26 mouse cellular contexts compared by ENCODE assay signal in genomic region chr13:37848438-37848837, GRCm38 (mm10).
DNase-seq lines count a peak whose midpoint lies in the region; ATAC-seq and TF ChIP-seq lines count a peak whose summit lies in the region.
"Had no signal": no experiment of that assay in that cellular context is flagged by ENCODE, and none has a peak within 500 bp of the region (broad histone marks: within the 10 kb centered on the region; RNA-seq: fewer than 3 reads in every experiment).

No protein-coding gene starts in this region.

- peak overlapping the region; percentile 24; the same call in 1 of the 2 replicates for H3K4me3 ChIP-seq in layer of hippocampus, adult 2 months
- H3K4me3 ChIP-seq in testis, adult 2 months (ENCODE audit: control insufficient read depth, low read depth, low read length), result peak overlapping the region; percentile 78
- H3K4me3 ChIP-seq in E14TG2a.4 (replicated peaks; ENCODE audit: low read length) (0 out of 2 replicates have a peak overlapping the region, but pooled peaks have one; percentile 1), MEL (ENCODE audit: control insufficient read depth in 1 of 2, insufficient read depth in 1 of 2, low read depth in 2 of 2, low read length in 2 of 2) (no peak overlapping the region)
- H3K4me3 ChIP-seq in hindbrain, embryonic 14.5 days (replicated peaks; ENCODE audit: low read length), result no peak overlapping the region
- H3K4me3 ChIP-seq: embryonic facial prominence, embryonic 13.5 days; embryonic facial prominence, embryonic 15.5 days; erythroblast, embryonic 14.5 days; forebrain, embryonic 10.5 days; forebrain, embryonic 12.5 days had no signal

- peaks cover 5% of the 10 kb centered on the region for H3K4me1 ChIP-seq in testis, adult 2 months (ENCODE audit: control insufficient read depth, insufficient read depth, low read length)
- H3K4me1 ChIP-seq in E14TG2a.4 (replicated peaks; ENCODE audit: low read depth, low read length) (peaks cover 89% of the 10 kb centered on the region), MEL (ENCODE audit: control insufficient read depth in 1 of 2, insufficient read depth in 2 of 2, low read length in 2 of 2) (peaks cover 32 to 35% of the 10 kb centered on the region in 2 experiments)
- no peaks in the 10 kb centered on the region for H3K4me1 ChIP-seq in hindbrain, embryonic 14.5 days (replicated peaks; ENCODE audit: control insufficient read depth, insufficient read depth, low read length)

- TF ChIP-seq CTCF in layer of hippocampus, adult 2 months (conservative IDR thresholded peaks at IDR 0.05), result no peak
- TF ChIP-seq CTCF in testis, adult 2 months (IDR thresholded peaks at IDR 0.05; ENCODE audit: control insufficient read depth, insufficient read depth, insufficient replicate concordance, low read depth, low read length), result no peak
- TF ChIP-seq CTCF in E14TG2a.4 (conservative IDR thresholded peaks at IDR 0.05; ENCODE audit: low read length), result no peak
- no peak for TF ChIP-seq CTCF in MEL (IDR thresholded peaks at IDR 0.05 in 2 of 3, conservative IDR thresholded peaks at IDR 0.05 in 1 of 3; ENCODE audit: control insufficient read depth in 1 of 3, insufficient read depth in 1 of 3, low read depth in 2 of 3, low read length in 3 of 3, poor library complexity in 1 of 3, severe bottlenecking in 1 of 3)

- H3K79me2 ChIP-seq in MEL (ENCODE audit: control insufficient read depth, insufficient read depth, low read length, poor library complexity), result peaks cover 56% of the 10 kb centered on the region

- no peak for TF ChIP-seq POLR2A in testis, adult 2 months (IDR thresholded peaks at IDR 0.05; ENCODE audit: control insufficient read depth, low read depth, low read length)
- no peak for TF ChIP-seq POLR2A in MEL (IDR thresholded peaks at IDR 0.05; ENCODE audit: control insufficient read depth in 1 of 2, insufficient read depth in 1 of 2, low read depth in 1 of 2, low read length in 2 of 2, poor library complexity in 1 of 2)

- no peak overlapping the region for H3K4me2 ChIP-seq in hindbrain, embryonic 14.5 days (replicated peaks)
- H3K4me2 ChIP-seq: embryonic facial prominence, embryonic 13.5 days; embryonic facial prominence, embryonic 15.5 days; forebrain, embryonic 12.5 days had no signal

- no peak overlapping the region; the same call in 1 of the 2 replicates for H3K27ac ChIP-seq in layer of hippocampus, adult 2 months
- peak overlapping the region; percentile 64 for H3K27ac ChIP-seq in testis, adult 2 months (ENCODE audit: control insufficient read depth, insufficient read depth, low read depth, low read length)
- no peak overlapping the region for H3K27ac ChIP-seq in MEL (ENCODE audit: control insufficient read depth, low read depth, low read length)
- no peak overlapping the region for H3K27ac ChIP-seq in hindbrain, embryonic 14.5 days
- H3K27ac ChIP-seq: forebrain, embryonic 10.5 days; forebrain, embryonic 12.5 days had no signal

- no peak for TF ChIP-seq EP300 in MEL (IDR thresholded peaks at IDR 0.05; ENCODE audit: low read depth in 1 of 2, low read length in 2 of 2)

- H3K36me3 ChIP-seq in testis, adult 2 months (ENCODE audit: control insufficient read depth, insufficient read depth, low read length), result no peaks in the 10 kb centered on the region
- H3K36me3 ChIP-seq in E14TG2a.4 (ENCODE audit: insufficient read depth, low read length) (no peaks in the 10 kb centered on the region), MEL (ENCODE audit: control insufficient read depth in 1 of 2, insufficient read depth in 2 of 2, low read length in 2 of 2) (peaks cover 3 to 39% of the 10 kb centered on the region in 2 experiments; a peak in 3 of 4 replicates)
- H3K36me3 ChIP-seq in hindbrain, embryonic 14.5 days (replicated peaks; ENCODE audit: control insufficient read depth, insufficient read depth), result no peaks in the 10 kb centered on the region
- H3K36me3 ChIP-seq: embryonic facial prominence, embryonic 13.5 days; embryonic facial prominence, embryonic 15.5 days; forebrain, embryonic 10.5 days; forebrain, embryonic 12.5 days had no signal

- ATAC-seq in hindbrain, embryonic 14.5 days (ENCODE audit: low FRiP score), result no peak
- ATAC-seq: forebrain, embryonic 14.5 days; forebrain, embryonic 16.5 days had no signal

- no peaks in the 10 kb centered on the region for H3K27me3 ChIP-seq in testis, adult 2 months (ENCODE audit: control insufficient read depth, insufficient read depth, low read length)
- H3K27me3 ChIP-seq in E14TG2a.4 (ENCODE audit: insufficient read depth, low read length), result no peaks in the 10 kb centered on the region
- H3K27me3 ChIP-seq in MEL (ENCODE audit: control insufficient read depth in 1 of 2, insufficient read depth in 2 of 2, low read length in 2 of 2), result no peaks in the 10 kb centered on the region
- H3K27me3 ChIP-seq in hindbrain, embryonic 14.5 days (ENCODE audit: control insufficient read depth, insufficient read depth, low read length), result no peaks in the 10 kb centered on the region
- H3K27me3 ChIP-seq: embryonic facial prominence, embryonic 13.5 days; embryonic facial prominence, embryonic 15.5 days; forebrain, embryonic 12.5 days had no signal

- WGBS in hindbrain, embryonic 14.5 days, result 82% methylated on average over 5 of the region's 5 CpGs

- no peaks in the 10 kb centered on the region for H3K9me3 ChIP-seq in E14TG2a.4 (ENCODE audit: low read length)
- no peaks in the 10 kb centered on the region for H3K9me3 ChIP-seq in MEL (replicated peaks; ENCODE audit: insufficient read depth, low read length)
- H3K9me3 ChIP-seq in hindbrain, embryonic 14.5 days (ENCODE audit: control insufficient read depth, low read length), result no peaks in the 10 kb centered on the region
- H3K9me3 ChIP-seq: embryonic facial prominence, embryonic 13.5 days; embryonic facial prominence, embryonic 15.5 days; forebrain, embryonic 10.5 days; forebrain, embryonic 12.5 days; G1E had no signal

- TF ChIP-seq RAD21 in MEL (IDR thresholded peaks at IDR 0.05; ENCODE audit: low read depth, low read length), result no peak

- DNase-seq in layer of hippocampus, adult 2 months (ENCODE audit: low spot score in 2 of 2), result no peak
- no peak for DNase-seq in layer of hippocampus, postnatal 36 days
- no peak for DNase-seq in testis, postnatal 10 days (ENCODE audit: low spot score)
- no peak for DNase-seq in MEL (ENCODE audit: low read depth, low spot score)
- DNase-seq in hindbrain, embryonic 14.5 days (ENCODE audit: low spot score), result no peak
- no peak for DNase-seq in urinary bladder, postnatal 14 days (ENCODE audit: low spot score)
- DNase-seq: adrenal gland, adult 2 months; adrenal gland, postnatal 10 days; adrenal gland, postnatal 25 days; cerebellum, adult 11 months; cerebellum, adult 18-20 months; cerebellum, adult 8-10 months; cerebellum, adult 9-11 months; cerebellum, postnatal 14 days; cerebellum, postnatal 36 days; embryo, embryonic 11 days had no signal

- H3K9ac ChIP-seq in MEL (ENCODE audit: control insufficient read depth, low read depth, low read length, poor library complexity, severe bottlenecking), result no peak overlapping the region
- H3K9ac ChIP-seq in hindbrain, embryonic 14.5 days, result no peak overlapping the region
- H3K9ac ChIP-seq: embryonic facial prominence, embryonic 13.5 days; embryonic facial prominence, embryonic 15.5 days; forebrain, embryonic 12.5 days had no signal

TF ChIP-seq in MEL, 35 proteins besides CTCF, POLR2A, EP300 and RAD21:
- TF ChIP-seq ZNF384 (IDR thresholded peaks at IDR 0.05; ENCODE audit: low read depth, low read length) (peak; percentile 51; the same call in 1 of the 2 replicates), SMC3 (IDR thresholded peaks at IDR 0.05; ENCODE audit: low read depth, low read length) (no peak), TBP (IDR thresholded peaks at IDR 0.05; ENCODE audit: low read depth, low read length) (0 out of 2 replicates have a peak, but pooled peaks have one; percentile 25)

Comparison
In these comparisons a context has a peak if more than half of its experiments do, and no peak if none do; other contexts are left out.
1. H3K4me3 ChIP-seq: peak in layer of hippocampus, adult 2 months (single experiment), testis, adult 2 months (single experiment) and E14TG2a.4 (single experiment); none in MEL (0 of 2) and hindbrain, embryonic 14.5 days (single experiment).